Mouse (Mus musculus) testis, adult 2 months (tissue): ENCODE results near the gene Gtf2e1.

Experiments used
- CTCF ChIP-seq: fragments of 200-500 bp; IDR thresholded peaks from 2 replicates; pipeline ENCODE4 v1.5.1; 2012; ENCODE audit warnings: low read depth, mild to moderate bottlenecking, inconsistent platforms, low read length, moderate library complexity; ENCODE audit not compliant: control insufficient read depth, insufficient read depth, insufficient replicate concordance
- POLR2A ChIP-seq: fragments of 200-500 bp; IDR thresholded peaks from 2 replicates; pipeline ENCODE4 v1.6.1; 2012; ENCODE audit warnings: low read depth, mild to moderate bottlenecking, inconsistent platforms, low read length, moderate library complexity; ENCODE audit not compliant: control insufficient read depth

DNA sequence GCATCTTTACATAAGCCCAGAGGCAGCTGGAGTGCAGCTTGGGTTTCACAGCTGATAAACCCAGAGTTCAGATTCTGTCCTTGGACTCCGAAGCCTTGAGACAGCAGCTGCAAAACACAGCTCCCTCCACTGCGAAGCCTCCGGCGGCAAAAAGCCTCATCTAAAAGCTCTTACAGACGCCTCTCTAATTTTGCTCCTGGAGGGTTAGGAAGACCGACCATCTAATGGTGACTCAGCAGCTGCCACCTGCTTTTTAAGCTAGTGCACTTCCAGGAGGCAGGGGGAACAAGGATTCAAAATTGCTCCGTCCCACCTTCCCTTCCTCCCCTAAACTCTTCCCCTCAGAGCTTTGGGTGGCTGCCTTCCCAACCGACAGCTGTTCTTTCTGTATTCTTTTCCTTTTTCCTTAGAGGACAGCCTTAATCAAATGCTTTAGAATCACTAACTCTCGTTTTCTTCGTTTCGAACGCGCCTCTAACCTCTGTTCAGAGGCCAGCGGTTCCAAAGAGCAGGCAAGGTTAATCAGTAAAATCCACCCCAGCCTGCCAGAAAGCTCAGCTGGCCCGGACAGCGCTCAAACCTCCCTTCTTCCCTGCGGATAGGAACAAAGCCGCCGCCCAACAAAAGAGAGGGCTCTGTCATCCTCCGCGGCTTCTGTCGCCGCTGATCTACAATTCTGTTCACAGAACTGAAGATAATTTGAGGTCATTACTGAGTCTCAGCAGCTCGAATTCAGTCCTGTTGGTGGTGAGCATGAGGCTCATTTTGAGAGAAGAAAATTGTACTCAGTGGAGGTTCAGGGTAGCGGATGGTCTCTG is 44.8 kb upstream of the Gtf2e1 start:
- no peak for TF ChIP-seq CTCF
- no peak for TF ChIP-seq POLR2A
